Mouse (Mus musculus): ENCODE data around the gene Rere.

DNA sequence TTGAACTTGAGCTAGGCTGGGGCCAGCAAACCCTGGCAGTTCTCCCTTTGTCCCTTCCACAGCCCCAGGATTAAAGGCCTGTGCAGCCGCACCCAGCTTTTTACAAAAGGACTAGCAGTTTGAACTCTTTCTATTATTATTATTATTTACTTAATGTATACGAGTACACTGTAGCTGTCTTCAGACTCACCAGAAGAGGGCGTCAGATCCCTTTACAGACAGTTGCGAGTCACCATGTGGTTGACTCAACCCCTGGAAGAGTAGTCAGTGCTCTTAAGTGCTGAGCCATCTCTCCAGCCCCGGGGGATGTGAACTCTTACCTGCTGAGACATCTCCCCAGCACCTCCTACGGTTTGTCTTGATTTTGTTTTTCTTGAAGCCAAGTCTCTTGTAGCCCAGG lies 20.7 kb upstream of the Rere start:
- TF ChIP-seq CTCF (conservative IDR thresholded peaks at IDR 0.05; ENCODE audit: insufficient read depth, insufficient read length, low read depth, low read length) (peak; percentile 39; the same call in 1 of the 2 replicates), POLR2A (IDR thresholded peaks at IDR 0.05; ENCODE audit: low read depth, low read length) (no peak)
